Mouse (Mus musculus): ENCODE data around the gene Mrps35. TPM values are rescaled to one million over a fixed set of nuclear protein-coding genes. Genes with fewer than 3 reads are reported as not detected.
A peak's percentile ranks its signal among the peaks of the same experiment; 100 is the strongest.

Mrps35 gene
- polyA plus RNA-seq, 1 experiment from 2014 or later = 62.5 TPM

GRCm38 (mm10) chr6:147055374-147055977 lies 12.9 kb downstream of the Mrps35 start:
- Histone ChIP-seq H3K4me3 (ENCODE audit: low read depth, low read length) (no peak overlapping the region), H3K36me3 (replicated peaks; ENCODE audit: insufficient read depth, low read length) (peaks cover 42% of the 10 kb centered on the region), H3K9me3 (ENCODE audit: low read length) (no peaks in the 10 kb centered on the region), H3K9ac (replicated peaks) (no peak overlapping the region), H3K27me3 (ENCODE audit: insufficient read depth, low read length) (no peaks in the 10 kb centered on the region), H3K4me1 (ENCODE audit: insufficient read depth) (no peaks in the 10 kb centered on the region), H3K27ac (ENCODE audit: low read depth) (no peak overlapping the region), H3K4me2 (ENCODE audit: low read depth, low read length) (no peak overlapping the region)
- 78% methylated on average over 10 of the region's 10 CpGs for WGBS (ENCODE audit: insufficient replicate concordance)
- no peak for TF ChIP-seq EP300 (IDR thresholded peaks at IDR 0.05; ENCODE audit: low read depth)
- no peak for TF ChIP-seq CTCF (IDR thresholded peaks at IDR 0.05; ENCODE audit: low read depth)
- DNase-seq = peak; percentile 9
- no peak for ATAC-seq

DNA sequence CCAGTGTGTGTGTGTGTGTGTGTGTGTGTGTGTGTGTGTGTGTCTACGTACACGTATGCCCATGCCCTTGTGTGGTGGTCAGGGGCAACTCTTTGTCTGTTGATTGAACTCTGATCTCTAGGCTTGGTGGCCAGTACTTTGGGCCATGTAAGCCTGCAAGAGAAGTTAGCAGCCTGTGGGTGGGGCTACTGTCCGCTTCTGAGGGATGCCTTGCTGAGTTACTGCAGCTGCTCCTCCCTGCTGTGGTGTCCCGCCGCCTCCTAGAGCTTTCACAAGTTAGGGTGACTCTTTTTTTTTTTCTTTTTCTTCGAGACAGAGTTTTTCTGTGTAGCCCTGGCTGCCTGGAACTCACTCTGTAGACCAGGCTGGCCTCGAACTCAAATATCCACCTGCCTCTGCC lies 16.8 kb downstream of the Mrps35 start:
- Histone ChIP-seq H3K4me2 (ENCODE audit: low read depth, low read length) (no peak overlapping the region), H3K36me3 (replicated peaks; ENCODE audit: insufficient read depth, low read length) (peaks cover 51% of the 10 kb centered on the region), H3K27me3 (ENCODE audit: insufficient read depth, low read length) (no peaks in the 10 kb centered on the region), H3K9ac (replicated peaks) (no peak overlapping the region), H3K4me1 (ENCODE audit: insufficient read depth) (no peaks in the 10 kb centered on the region), H3K9me3 (ENCODE audit: low read length) (no peaks in the 10 kb centered on the region), H3K27ac (ENCODE audit: low read depth) (no peak overlapping the region), H3K4me3 (ENCODE audit: low read depth, low read length) (no peak overlapping the region)
- no peak for ATAC-seq
- DNase-seq = peak; percentile 9
- TF ChIP-seq EP300 (IDR thresholded peaks at IDR 0.05; ENCODE audit: low read depth) (no peak), CTCF (IDR thresholded peaks at IDR 0.05; ENCODE audit: low read depth) (no peak)
- WGBS (ENCODE audit: insufficient replicate concordance) = 80% methylated on average over 7 of the region's 7 CpGs

DNA sequence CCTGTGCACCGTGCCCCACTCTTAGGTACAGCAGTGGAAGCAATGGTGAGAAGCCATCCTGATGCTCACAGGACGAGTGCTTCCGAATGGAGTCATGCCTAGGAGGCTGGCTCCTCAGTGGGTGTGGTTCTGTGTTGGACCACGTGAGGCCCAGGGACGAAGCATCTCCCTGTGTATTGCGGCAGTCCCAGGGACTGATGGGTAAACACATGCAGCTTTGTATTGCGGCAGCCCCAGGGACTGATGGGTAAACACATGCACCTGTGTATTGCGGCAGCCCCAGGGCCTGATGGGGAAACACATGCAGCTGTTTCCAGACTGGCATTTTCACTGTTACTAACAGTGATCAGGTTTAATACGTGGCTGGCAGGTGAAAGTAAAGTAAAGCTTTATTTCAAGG lies 19.1 kb downstream of the Mrps35 start:
- H3K27ac ChIP-seq (ENCODE audit: low read depth) = no peak overlapping the region
- TF ChIP-seq CTCF (IDR thresholded peaks at IDR 0.05; ENCODE audit: low read depth) = no peak
- TF ChIP-seq EP300 (IDR thresholded peaks at IDR 0.05; ENCODE audit: low read depth) = no peak
- no peak overlapping the region for H3K4me3 ChIP-seq (ENCODE audit: low read depth, low read length)
- peak; percentile 9 for DNase-seq
- no peaks in the 10 kb centered on the region for H3K9me3 ChIP-seq (ENCODE audit: low read length)
- ATAC-seq = no peak
- WGBS (ENCODE audit: insufficient replicate concordance) = 86% methylated on average over 9 of the region's 9 CpGs
- no peaks in the 10 kb centered on the region for H3K4me1 ChIP-seq (ENCODE audit: insufficient read depth)
- peaks cover 36% of the 10 kb centered on the region for H3K36me3 ChIP-seq (replicated peaks; ENCODE audit: insufficient read depth, low read length)
- no peak overlapping the region for H3K4me2 ChIP-seq (ENCODE audit: low read depth, low read length)
- no peak overlapping the region for H3K9ac ChIP-seq (replicated peaks)
- no peaks in the 10 kb centered on the region for H3K27me3 ChIP-seq (ENCODE audit: insufficient read depth, low read length)

GRCm38 (mm10) chr6:147062034-147062433 lies 19.5 kb downstream of the Mrps35 start:
- no peak overlapping the region for H3K27ac ChIP-seq (ENCODE audit: low read depth)
- no peak overlapping the region for H3K4me3 ChIP-seq (ENCODE audit: low read depth, low read length)
- no peaks in the 10 kb centered on the region for H3K4me1 ChIP-seq (ENCODE audit: insufficient read depth)
- TF ChIP-seq CTCF (IDR thresholded peaks at IDR 0.05; ENCODE audit: low read depth) (no peak), EP300 (IDR thresholded peaks at IDR 0.05; ENCODE audit: low read depth) (no peak)
- ATAC-seq (no peak), DNase-seq (peak; percentile 9)
- WGBS (ENCODE audit: insufficient replicate concordance) = 82% methylated on average over 7 of the region's 7 CpGs
- H3K4me2 ChIP-seq (ENCODE audit: low read depth, low read length) = no peak overlapping the region
- peaks cover 39% of the 10 kb centered on the region for H3K36me3 ChIP-seq (replicated peaks; ENCODE audit: insufficient read depth, low read length)
- no peaks in the 10 kb centered on the region for H3K9me3 ChIP-seq (ENCODE audit: low read length)
- H3K27me3 ChIP-seq (ENCODE audit: insufficient read depth, low read length) = no peaks in the 10 kb centered on the region
- H3K9ac ChIP-seq (replicated peaks) = no peak overlapping the region

DNA sequence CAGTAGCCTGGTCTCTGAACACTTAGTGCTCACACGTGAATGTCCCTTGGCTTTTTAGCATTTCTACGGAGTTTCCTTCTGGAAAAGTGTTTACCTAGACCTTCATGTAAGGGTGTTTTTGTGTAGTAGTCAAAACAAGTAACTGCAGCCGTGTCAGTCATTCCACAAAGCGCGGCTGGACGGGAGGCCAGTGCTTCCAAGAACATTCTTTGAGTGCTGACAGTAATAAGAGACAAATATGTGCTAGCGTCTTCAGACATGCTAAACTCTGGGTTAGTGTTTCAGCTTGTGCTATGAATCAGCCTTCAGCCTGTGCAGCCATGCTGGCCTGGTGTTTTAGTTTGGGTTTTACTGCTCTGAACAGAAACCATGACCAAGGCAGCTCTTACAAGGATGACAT lies 20.1 kb downstream of the Mrps35 start:
- TF ChIP-seq EP300 (IDR thresholded peaks at IDR 0.05; ENCODE audit: low read depth) (no peak), CTCF (IDR thresholded peaks at IDR 0.05; ENCODE audit: low read depth) (no peak)
- no peak overlapping the region for H3K27ac ChIP-seq (ENCODE audit: low read depth)
- H3K27me3 ChIP-seq (ENCODE audit: insufficient read depth, low read length) = no peaks in the 10 kb centered on the region
- no peak overlapping the region for H3K4me3 ChIP-seq (ENCODE audit: low read depth, low read length)
- ATAC-seq = no peak
- DNase-seq = no peak
- peaks cover 40% of the 10 kb centered on the region for H3K36me3 ChIP-seq (replicated peaks; ENCODE audit: insufficient read depth, low read length)
- 87% methylated on average over 7 of the region's 7 CpGs for WGBS (ENCODE audit: insufficient replicate concordance)
- H3K4me1 ChIP-seq (ENCODE audit: insufficient read depth) = no peaks in the 10 kb centered on the region
- H3K9me3 ChIP-seq (ENCODE audit: low read length) = no peaks in the 10 kb centered on the region
- H3K9ac ChIP-seq (replicated peaks) = no peak overlapping the region
- H3K4me2 ChIP-seq (ENCODE audit: low read depth, low read length) = no peak overlapping the region

GRCm38 (mm10) chr6:147064226-147064943 lies 21.8 kb downstream of the Mrps35 start:
- Histone ChIP-seq H3K9me3 (ENCODE audit: low read length) (no peaks in the 10 kb centered on the region), H3K27me3 (ENCODE audit: insufficient read depth, low read length) (no peaks in the 10 kb centered on the region), H3K4me1 (ENCODE audit: insufficient read depth) (no peaks in the 10 kb centered on the region), H3K4me3 (ENCODE audit: low read depth, low read length) (no peak overlapping the region), H3K4me2 (ENCODE audit: low read depth, low read length) (no peak overlapping the region), H3K27ac (ENCODE audit: low read depth) (no peak overlapping the region), H3K9ac (replicated peaks) (no peak overlapping the region), H3K36me3 (replicated peaks; ENCODE audit: insufficient read depth, low read length) (peaks cover 35% of the 10 kb centered on the region)
- no peak for TF ChIP-seq EP300 (IDR thresholded peaks at IDR 0.05; ENCODE audit: low read depth)
- no peak for TF ChIP-seq CTCF (IDR thresholded peaks at IDR 0.05; ENCODE audit: low read depth)
- ATAC-seq = no peak
- WGBS (ENCODE audit: insufficient replicate concordance) = 84% methylated on average over 10 of the region's 10 CpGs
- no peak for DNase-seq
